Mouse (Mus musculus) layer of hippocampus, adult 18-20 months (tissue): ENCODE measurements around the gene Ints1. TPM values are rescaled to one million over a fixed set of nuclear protein-coding genes. Genes with fewer than 3 reads are reported as not detected.
"Not testable (repeated sequence)": the region's sequence is repeated elsewhere in the genome, so short reads cannot be mapped to it uniquely, and the experiment has no call there.

Source experiments
- DNase-seq, 2 experiments: peaks; one replicate each; pipeline ENCODE4 v3.0.0; 2022; ENCODE audit warnings: low spot score in 2 of 2
- total RNA-seq, 2 experiments: library from RNA; stranded (reverse); gene quantifications; 2 replicates each; pipeline ENCODE4 v1.2.3; 2021

The Ints1 gene
- total RNA-seq, 2 experiments from 2014 or later: 79.0 to 89.5 TPM

- peak; percentile 39 to 66 for DNase-seq
These were observed 17.4 kb downstream of the Ints1 start for GRCm38 (mm10) chr5:139758096-139758495.

GRCm38 (mm10) chr5:139756586-139756985 lies 18.9 kb downstream of the Ints1 start:
- no peak for DNase-seq

- no peak for DNase-seq
These were observed 19.3 kb downstream of the Ints1 start for GRCm38 (mm10) chr5:139756135-139756534.

- peak; percentile 45 to 71 for DNase-seq
These were observed 20.7 kb downstream of the Ints1 start for GRCm38 (mm10) chr5:139754753-139755152.

GRCm38 (mm10) chr5:139750535-139750934 lies 24.9 kb downstream of the Ints1 start:
- peak in 1 of 2 experiments; percentile 68 for DNase-seq

GRCm38 (mm10) chr5:139749413-139750125 lies 25.9 kb downstream of the Ints1 start:
- DNase-seq: no peak

- DNase-seq: peak in 1 of 2 experiments; percentile 51
These were observed 29.7 kb downstream of the Ints1 start for GRCm38 (mm10) chr5:139745771-139746170.

- DNase-seq: not testable (repeated sequence)
These were observed 32.8 kb downstream of the Ints1 start for GRCm38 (mm10) chr5:139742640-139743039.

GRCm38 (mm10) chr5:139738592-139739315 lies 36.7 kb downstream of the Ints1 start:
- DNase-seq: no peak

- DNase-seq: no peak
These were observed 37.5 kb downstream of the Ints1 start for GRCm38 (mm10) chr5:139737841-139738591.

- no peak for DNase-seq
These were observed 39.0 kb downstream of the Ints1 start for GRCm38 (mm10) chr5:139736504-139736940.

- DNase-seq: peak; percentile 66 to 81
These were observed 39.6 kb downstream of the Ints1 start, which contains the start of gene Micall2 for GRCm38 (mm10) chr5:139735677-139736503. Micall2 (minus strand) TSS chr5:139736336.

- DNase-seq: no peak
These were observed 40.7 kb downstream of the Ints1 start for GRCm38 (mm10) chr5:139734746-139735145.

GRCm38 (mm10) chr5:139734016-139734415 lies 41.5 kb downstream of the Ints1 start:
- no peak for DNase-seq

GRCm38 (mm10) chr5:139732634-139733107 lies 42.8 kb downstream of the Ints1 start:
- no peak for DNase-seq

- DNase-seq: peak in 1 of 2 experiments; percentile 38
These were observed 44.6 kb downstream of the Ints1 start for GRCm38 (mm10) chr5:139730712-139731486.

- no peak for DNase-seq
These were observed 48.2 kb downstream of the Ints1 start for GRCm38 (mm10) chr5:139727261-139727660.

- no peak for DNase-seq
These were observed 49.3 kb downstream of the Ints1 start for GRCm38 (mm10) chr5:139726186-139726585.

- DNase-seq: no peak
These were observed 50.9 kb downstream of the Ints1 start for GRCm38 (mm10) chr5:139724336-139725116.
